Mouse (Mus musculus) adrenal gland (tissue): Measurements from ENCODE around the gene Nipal4.

ENCODE experiments used
- intact Hi-C: fragments of 180-260 bp; cut with DNase I; formaldehyde crosslinking; loops from one replicate; pipeline ENCODE4 v1.15.1; 2025

Nipal4 gene

GRCm38 (mm10) chr11:46168506-46168905, 2.2 kb upstream of the Nipal4 start:
- intact Hi-C loops: no loop called here

- intact Hi-C loops: no loop called here
These were observed 8.8 kb downstream of the Nipal4 start for GRCm38 (mm10) chr11:46157462-46157861.

- intact Hi-C loops: no loop called here
These were observed 9.4 kb downstream of the Nipal4 start for GRCm38 (mm10) chr11:46156945-46157344.

DNA sequence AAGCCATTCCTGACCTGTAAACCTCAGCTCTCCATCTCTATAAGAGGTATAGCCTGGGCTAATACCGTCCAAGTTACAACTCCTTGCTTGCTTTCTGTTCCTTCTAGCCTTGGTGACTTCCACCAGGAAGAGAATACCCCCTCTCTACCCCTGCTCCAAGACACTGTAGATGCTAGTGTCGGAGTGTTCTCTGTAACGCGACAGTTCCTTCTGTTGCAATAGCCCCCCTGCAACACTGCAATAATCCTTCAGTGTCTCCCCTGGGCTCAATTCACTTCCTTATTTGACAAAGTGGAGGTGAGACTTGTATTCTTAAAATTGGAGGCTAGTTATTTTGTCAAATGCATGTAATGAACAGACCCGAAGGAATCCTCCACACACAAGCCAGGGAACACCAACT, 19.7 kb downstream of the Nipal4 start:
- intact Hi-C loops: no loop called here

DNA sequence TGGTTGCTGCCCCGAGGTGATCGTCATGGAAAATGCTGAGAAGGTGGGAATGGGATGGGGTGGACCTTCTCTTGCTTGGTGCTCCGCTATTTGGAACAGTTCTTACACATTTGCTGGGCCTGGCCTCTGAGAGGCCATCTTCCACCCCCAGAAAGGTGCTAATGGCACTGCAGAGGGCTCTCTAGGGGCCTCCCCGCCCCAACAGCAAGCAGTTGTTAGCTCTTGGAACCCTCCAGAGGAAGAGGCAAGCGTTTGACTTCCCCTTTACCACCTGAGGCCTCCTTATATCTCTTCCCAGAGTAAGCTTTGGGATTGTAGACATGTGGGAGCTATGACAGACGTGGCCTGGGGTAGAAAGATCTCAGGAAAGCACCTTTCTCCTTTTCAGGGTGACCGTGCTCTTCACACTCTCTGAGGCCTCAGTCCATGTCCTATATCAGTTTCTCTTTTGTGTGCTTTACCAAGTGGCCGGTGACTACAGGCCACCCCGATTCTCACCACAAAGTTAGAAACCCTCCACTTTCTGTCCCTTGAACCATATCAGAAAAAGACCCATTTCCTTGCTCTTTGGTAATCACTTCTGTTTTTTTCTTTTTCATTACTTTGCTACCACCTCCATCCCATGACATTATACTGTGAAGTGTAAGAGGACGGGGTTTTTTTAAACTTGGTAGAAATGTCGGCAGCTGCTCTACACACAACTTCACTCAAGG, 21.0 kb downstream of the Nipal4 start:
- intact Hi-C loops: no loop called here

DNA sequence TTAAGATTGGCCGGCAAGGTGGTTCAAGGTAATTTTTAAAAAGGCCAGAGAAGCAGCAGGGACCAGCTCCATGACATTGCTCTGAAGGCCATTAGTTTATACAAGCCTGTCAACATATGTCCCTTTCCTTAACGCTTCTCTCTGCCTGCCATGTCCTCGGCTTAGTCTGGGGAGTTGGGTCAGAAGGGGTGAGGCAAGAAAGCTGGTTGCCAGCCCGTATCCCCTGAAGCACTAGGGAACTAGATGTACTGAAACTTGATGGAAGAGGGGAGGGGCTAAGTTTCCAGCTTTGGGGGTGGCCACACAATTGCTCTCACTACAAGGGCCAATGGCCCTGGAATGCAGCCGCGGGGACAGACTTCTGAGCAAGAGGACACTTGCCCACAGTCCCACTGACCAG, 23.0 kb downstream of the Nipal4 start:
- intact Hi-C loops: no loop called here

GRCm38 (mm10) chr11:46134899-46135298, 31.4 kb downstream of the Nipal4 start:
- intact Hi-C loops: no loop called here

- intact Hi-C loops: no loop called here
These were observed 35.0 kb downstream of the Nipal4 start for GRCm38 (mm10) chr11:46131022-46131986.

GRCm38 (mm10) chr11:46128548-46128945, 37.8 kb downstream of the Nipal4 start:
- intact Hi-C loops: loop anchor here (2.0 to 10.0 kb wide), 3 partner anchors 74 to 174 kb away; partner anchors contain the start of genes Adam19 and Thg1l

- intact Hi-C loops: loop anchor here (2.0 to 10.0 kb wide), 3 partner anchors 73 to 173 kb away; partner anchors contain the start of genes Adam19 and Thg1l
These were observed 38.4 kb downstream of the Nipal4 start for GRCm38 (mm10) chr11:46127621-46128547.

- intact Hi-C loops: loop anchor here (5.0 to 10.0 kb wide), 2 partner anchors 90 to 172 kb away; partner anchors contain the start of gene Thg1l
These were observed 39.4 kb downstream of the Nipal4 start for GRCm38 (mm10) chr11:46126827-46127410.

DNA sequence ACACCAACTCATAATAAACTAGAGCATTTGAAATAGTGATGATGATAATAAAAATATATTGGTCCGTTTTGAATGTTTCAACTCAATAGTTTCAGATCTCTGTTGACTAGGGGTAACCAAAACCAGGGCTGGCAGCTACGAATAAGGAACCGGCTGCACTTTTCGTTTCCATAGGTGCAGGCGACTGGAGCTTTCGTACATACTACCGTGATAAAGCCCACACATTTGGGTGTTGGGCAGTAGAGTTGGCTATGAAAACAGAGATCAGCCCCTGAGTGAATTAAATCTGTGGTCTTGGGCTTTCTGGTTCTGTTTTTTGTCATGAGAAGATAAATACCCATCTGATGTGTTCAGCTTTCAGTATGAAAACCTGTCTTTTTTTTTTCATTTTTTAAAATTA, 40.0 kb downstream of the Nipal4 start:
- intact Hi-C loops: loop anchor here (5.0 to 10.0 kb wide), 2 partner anchors 91 to 172 kb away; partner anchors contain the start of gene Thg1l

DNA sequence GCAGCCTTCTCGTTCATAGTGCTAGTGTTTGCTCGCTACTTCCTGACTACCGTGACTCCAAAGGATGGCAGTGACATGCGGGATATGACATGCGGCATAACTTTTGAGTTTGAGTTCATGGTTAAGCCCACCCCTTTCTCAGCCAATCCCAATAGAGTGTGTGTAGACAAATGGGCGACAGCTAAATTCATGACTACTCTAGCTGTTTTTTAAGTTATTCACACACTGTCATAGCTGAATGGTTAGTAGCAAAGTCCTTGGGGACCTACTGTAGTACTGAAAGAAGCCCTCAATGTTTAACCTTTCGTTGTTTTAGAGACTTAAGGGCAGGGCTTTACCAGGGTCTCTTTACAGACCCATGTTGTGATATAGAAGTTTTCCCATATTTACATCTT, 40.5 kb downstream of the Nipal4 start:
- intact Hi-C loops: loop anchor here (5.0 to 10.0 kb wide), 2 partner anchors 91 to 171 kb away; partner anchors contain the start of gene Thg1l

GRCm38 (mm10) chr11:46125093-46125834, 41.0 kb downstream of the Nipal4 start:
- intact Hi-C loops: loop anchor here (5.0 to 10.0 kb wide), 2 partner anchors 92 to 170 kb away; partner anchors contain the start of gene Thg1l

- intact Hi-C loops: loop anchor here (10.0 kb wide), 1 partner anchor 169 kb away; the partner anchor contains the start of gene Thg1l
These were observed 42.9 kb downstream of the Nipal4 start for GRCm38 (mm10) chr11:46123328-46123866.

DNA sequence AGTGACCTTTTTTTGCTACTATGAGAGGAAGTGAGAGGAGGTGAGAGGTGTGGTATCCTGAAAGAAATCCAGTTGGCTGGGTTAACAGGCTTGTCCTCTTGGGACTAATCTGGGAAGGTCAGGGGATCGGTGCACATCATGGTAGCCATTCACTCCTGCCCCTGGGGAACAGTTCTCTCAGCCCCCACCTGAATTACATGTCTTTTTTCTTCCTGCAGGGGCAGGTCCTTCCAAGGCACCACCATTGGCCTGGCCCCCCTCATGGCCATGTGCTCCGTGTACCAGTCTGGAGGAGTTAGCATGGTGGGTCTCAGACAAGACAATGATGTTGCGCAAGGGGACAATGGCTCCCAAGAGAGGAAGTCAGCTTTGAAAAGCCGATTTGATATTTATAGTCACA, 43.4 kb downstream of the Nipal4 start:
- intact Hi-C loops: loop anchor here (10.0 kb wide), 1 partner anchor 168 kb away; the partner anchor contains the start of gene Thg1l

GRCm38 (mm10) chr11:46121666-46122065, 44.6 kb downstream of the Nipal4 start:
- intact Hi-C loops: loop anchor here (10.0 kb wide), 1 partner anchor 167 kb away; the partner anchor contains the start of gene Thg1l

DNA sequence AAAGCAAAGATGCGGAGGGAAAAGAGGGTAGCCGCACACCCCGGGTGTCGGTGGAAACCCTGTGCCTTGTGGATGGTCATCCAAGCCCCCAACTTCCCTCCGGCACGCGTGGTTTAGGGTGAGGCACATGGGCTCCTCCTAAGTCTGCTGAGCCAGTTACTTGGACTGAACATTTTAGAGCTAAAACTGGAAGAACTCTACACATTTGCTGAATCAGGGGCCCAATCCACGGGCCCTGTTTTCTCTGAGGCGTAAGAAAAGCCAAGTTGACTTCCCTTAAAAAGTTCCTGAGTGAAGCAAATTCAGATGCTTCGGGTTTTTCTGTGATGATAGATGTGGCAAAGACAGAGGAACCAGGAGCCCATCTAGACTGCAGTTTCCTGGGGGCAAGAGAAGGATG, 46.2 kb downstream of the Nipal4 start:
- intact Hi-C loops: loop anchor here (10.0 kb wide), 1 partner anchor 165 kb away; the partner anchor contains the start of gene Thg1l

- intact Hi-C loops: loop anchor here (10.0 kb wide), 1 partner anchor 165 kb away; the partner anchor contains the start of gene Thg1l
These were observed 46.7 kb downstream of the Nipal4 start for GRCm38 (mm10) chr11:46119624-46120023.
